Mouse (Mus musculus): ENCODE data around the gene Abcf1. TPM values are rescaled to one million over a fixed set of nuclear protein-coding genes. Genes with fewer than 3 reads are reported as not detected.
"Not testable (repeated sequence)": the region's sequence is repeated elsewhere in the genome, so short reads cannot be mapped to it uniquely, and the experiment has no call there.

The Abcf1 gene
- polyA plus RNA-seq, 1 experiment from 2014 or later: 65.5 TPM

GRCm38 (mm10) chr17:35950946-35951345, 18.6 kb downstream of the Abcf1 start:
- not testable (repeated sequence) for H3K27me3 ChIP-seq (ENCODE audit: control insufficient read depth, insufficient read depth, low read length); H3K4me3 ChIP-seq (replicated peaks; ENCODE audit: low read length); ATAC-seq (ENCODE audit: low FRiP score); H3K27ac ChIP-seq; H3K9ac ChIP-seq; H3K4me1 ChIP-seq (replicated peaks; ENCODE audit: control insufficient read depth, insufficient read depth, low read length); H3K9me3 ChIP-seq (ENCODE audit: control insufficient read depth, low read length); DNase-seq (ENCODE audit: low spot score); H3K4me2 ChIP-seq (replicated peaks)
- H3K36me3 ChIP-seq (replicated peaks; ENCODE audit: control insufficient read depth, insufficient read depth): peaks cover 14% of the 10 kb centered on the region; the same call in 1 of the 2 replicates

GRCm38 (mm10) chr17:35939941-35940340, 29.6 kb downstream of the Abcf1 start:
- DNase-seq (ENCODE audit: low spot score): no peak
- H3K27ac ChIP-seq: no peak overlapping the region
- no peak overlapping the region for H3K4me3 ChIP-seq (replicated peaks; ENCODE audit: low read length)
- no peak overlapping the region for H3K4me2 ChIP-seq (replicated peaks)
- no peaks in the 10 kb centered on the region for H3K36me3 ChIP-seq (replicated peaks; ENCODE audit: control insufficient read depth, insufficient read depth)
- 68% methylated on average over 1 of the region's 1 CpGs for WGBS
- no peaks in the 10 kb centered on the region for H3K27me3 ChIP-seq (ENCODE audit: control insufficient read depth, insufficient read depth, low read length)
- ATAC-seq (ENCODE audit: low FRiP score): no peak
- H3K9ac ChIP-seq: no peak overlapping the region
- H3K4me1 ChIP-seq (replicated peaks; ENCODE audit: control insufficient read depth, insufficient read depth, low read length): no peaks in the 10 kb centered on the region
- no peaks in the 10 kb centered on the region for H3K9me3 ChIP-seq (ENCODE audit: control insufficient read depth, low read length)

- H3K4me2 ChIP-seq (replicated peaks): no peak overlapping the region
- no peak for DNase-seq (ENCODE audit: low spot score)
- H3K4me3 ChIP-seq (replicated peaks; ENCODE audit: low read length): no peak overlapping the region
- no peaks in the 10 kb centered on the region for H3K9me3 ChIP-seq (ENCODE audit: control insufficient read depth, low read length)
- 60% methylated on average over 2 of the region's 2 CpGs for WGBS
- H3K27ac ChIP-seq: no peak overlapping the region
- no peaks in the 10 kb centered on the region for H3K27me3 ChIP-seq (ENCODE audit: control insufficient read depth, insufficient read depth, low read length)
- no peaks in the 10 kb centered on the region for H3K36me3 ChIP-seq (replicated peaks; ENCODE audit: control insufficient read depth, insufficient read depth)
- H3K9ac ChIP-seq: no peak overlapping the region
- H3K4me1 ChIP-seq (replicated peaks; ENCODE audit: control insufficient read depth, insufficient read depth, low read length): no peaks in the 10 kb centered on the region
- no peak for ATAC-seq (ENCODE audit: low FRiP score)
Observed at GRCm38 (mm10) chr17:35939108-35939507, 30.5 kb downstream of the Abcf1 start.

- peak; percentile 59; the same call in 1 of the 2 replicates for ATAC-seq (ENCODE audit: low FRiP score)
- 44% methylated on average over 2 of the region's 2 CpGs for WGBS
Observed at GRCm38 (mm10) chr17:35937700-35938348, 31.7 kb downstream of the Abcf1 start.

GRCm38 (mm10) chr17:35935763-35936162, 33.8 kb downstream of the Abcf1 start:
- DNase-seq (ENCODE audit: low spot score); H3K9ac ChIP-seq; H3K4me2 ChIP-seq (replicated peaks); H3K36me3 ChIP-seq (replicated peaks; ENCODE audit: control insufficient read depth, insufficient read depth); H3K9me3 ChIP-seq (ENCODE audit: control insufficient read depth, low read length); H3K4me3 ChIP-seq (replicated peaks; ENCODE audit: low read length); ATAC-seq (ENCODE audit: low FRiP score); H3K27ac ChIP-seq; H3K4me1 ChIP-seq (replicated peaks; ENCODE audit: control insufficient read depth, insufficient read depth, low read length); H3K27me3 ChIP-seq (ENCODE audit: control insufficient read depth, insufficient read depth, low read length): not testable (repeated sequence)
- 88% methylated on average over 14 of the region's 14 CpGs for WGBS

More at GRCm38 (mm10) chr17:35937700-35938348, 31.7 kb downstream of the Abcf1 start:
- Histone ChIP-seq H3K27me3 (ENCODE audit: control insufficient read depth, insufficient read depth, low read length) (no peaks in the 10 kb centered on the region), H3K4me1 (replicated peaks; ENCODE audit: control insufficient read depth, insufficient read depth, low read length) (no peaks in the 10 kb centered on the region), H3K36me3 (replicated peaks; ENCODE audit: control insufficient read depth, insufficient read depth) (no peaks in the 10 kb centered on the region), H3K9me3 (ENCODE audit: control insufficient read depth, low read length) (no peaks in the 10 kb centered on the region), H3K9ac (no peak overlapping the region), H3K4me3 (replicated peaks; ENCODE audit: low read length) (no peak overlapping the region), H3K4me2 (replicated peaks) (no peak overlapping the region), H3K27ac (no peak overlapping the region)
- peak; percentile 69 for DNase-seq (ENCODE audit: low spot score)

- no peak overlapping the region for H3K9ac ChIP-seq
- H3K9me3 ChIP-seq (ENCODE audit: control insufficient read depth, low read length): no peaks in the 10 kb centered on the region
- no peak overlapping the region for H3K4me3 ChIP-seq (replicated peaks; ENCODE audit: low read length)
- H3K27me3 ChIP-seq (ENCODE audit: control insufficient read depth, insufficient read depth, low read length): no peaks in the 10 kb centered on the region
- H3K4me2 ChIP-seq (replicated peaks): no peak overlapping the region
- ATAC-seq (ENCODE audit: low FRiP score) (no peak), DNase-seq (ENCODE audit: low spot score) (peak; percentile 15)
- WGBS: 91% methylated on average over 4 of the region's 4 CpGs
- no peaks in the 10 kb centered on the region for H3K4me1 ChIP-seq (replicated peaks; ENCODE audit: control insufficient read depth, insufficient read depth, low read length)
- peaks cover 40% of the 10 kb centered on the region for H3K36me3 ChIP-seq (replicated peaks; ENCODE audit: control insufficient read depth, insufficient read depth)
- no peak overlapping the region for H3K27ac ChIP-seq
Observed at GRCm38 (mm10) chr17:35932608-35933007, 37.0 kb downstream of the Abcf1 start.

- ATAC-seq (ENCODE audit: low FRiP score): no peak
- no peaks in the 10 kb centered on the region for H3K4me1 ChIP-seq (replicated peaks; ENCODE audit: control insufficient read depth, insufficient read depth, low read length)
- WGBS: 97% methylated on average over 12 of the region's 12 CpGs
- no peak overlapping the region for H3K4me2 ChIP-seq (replicated peaks)
- peaks cover 58% of the 10 kb centered on the region for H3K36me3 ChIP-seq (replicated peaks; ENCODE audit: control insufficient read depth, insufficient read depth)
- no peak overlapping the region for H3K27ac ChIP-seq
- H3K9me3 ChIP-seq (ENCODE audit: control insufficient read depth, low read length): no peaks in the 10 kb centered on the region
- no peak for DNase-seq (ENCODE audit: low spot score)
- H3K9ac ChIP-seq: no peak overlapping the region
- H3K4me3 ChIP-seq (replicated peaks; ENCODE audit: low read length): no peak overlapping the region
- no peaks in the 10 kb centered on the region for H3K27me3 ChIP-seq (ENCODE audit: control insufficient read depth, insufficient read depth, low read length)
Observed at GRCm38 (mm10) chr17:35930627-35931026, 38.9 kb downstream of the Abcf1 start.

GRCm38 (mm10) chr17:35929534-35929933, 40.0 kb downstream of the Abcf1 start:
- Histone ChIP-seq H3K27ac (no peak overlapping the region), H3K4me2 (replicated peaks) (no peak overlapping the region), H3K36me3 (replicated peaks; ENCODE audit: control insufficient read depth, insufficient read depth) (peaks cover 69% of the 10 kb centered on the region), H3K4me3 (replicated peaks; ENCODE audit: low read length) (no peak overlapping the region), H3K9ac (no peak overlapping the region), H3K9me3 (ENCODE audit: control insufficient read depth, low read length) (no peaks in the 10 kb centered on the region), H3K4me1 (replicated peaks; ENCODE audit: control insufficient read depth, insufficient read depth, low read length) (no peaks in the 10 kb centered on the region), H3K27me3 (ENCODE audit: control insufficient read depth, insufficient read depth, low read length) (no peaks in the 10 kb centered on the region)
- DNase-seq (ENCODE audit: low spot score) (no peak), ATAC-seq (ENCODE audit: low FRiP score) (no peak)
- 100% methylated on average over 2 of the region's 2 CpGs for WGBS

- Histone ChIP-seq H3K27ac (no peak overlapping the region), H3K4me3 (replicated peaks; ENCODE audit: low read length) (no peak overlapping the region), H3K27me3 (ENCODE audit: control insufficient read depth, insufficient read depth, low read length) (no peaks in the 10 kb centered on the region), H3K4me1 (replicated peaks; ENCODE audit: control insufficient read depth, insufficient read depth, low read length) (0 out of 2 replicates have a peak, but pooled peaks cover 2% of the 10 kb centered on the region), H3K36me3 (replicated peaks; ENCODE audit: control insufficient read depth, insufficient read depth) (peaks cover 84% of the 10 kb centered on the region), H3K9me3 (ENCODE audit: control insufficient read depth, low read length) (no peaks in the 10 kb centered on the region), H3K9ac (no peak overlapping the region), H3K4me2 (replicated peaks) (no peak overlapping the region)
- no peak for DNase-seq (ENCODE audit: low spot score)
- WGBS: 76% methylated on average over 1 of the region's 1 CpGs
- ATAC-seq (ENCODE audit: low FRiP score): no peak
Observed at GRCm38 (mm10) chr17:35927471-35927870, 42.1 kb downstream of the Abcf1 start.

- peaks cover 33% of the 10 kb centered on the region for H3K4me1 ChIP-seq (replicated peaks; ENCODE audit: control insufficient read depth, insufficient read depth, low read length)
- no peaks in the 10 kb centered on the region for H3K27me3 ChIP-seq (ENCODE audit: control insufficient read depth, insufficient read depth, low read length)
- H3K9me3 ChIP-seq (ENCODE audit: control insufficient read depth, low read length): no peaks in the 10 kb centered on the region
- no peak for ATAC-seq (ENCODE audit: low FRiP score)
- DNase-seq (ENCODE audit: low spot score): peak; percentile 17
- H3K9ac ChIP-seq: no peak overlapping the region
- no peak overlapping the region for H3K4me3 ChIP-seq (replicated peaks; ENCODE audit: low read length)
- H3K27ac ChIP-seq: no peak overlapping the region
- H3K36me3 ChIP-seq (replicated peaks; ENCODE audit: control insufficient read depth, insufficient read depth): peaks cover 52% of the 10 kb centered on the region
- 97% methylated on average over 4 of the region's 4 CpGs for WGBS
- H3K4me2 ChIP-seq (replicated peaks): no peak overlapping the region
Observed at GRCm38 (mm10) chr17:35923281-35923680, 46.3 kb downstream of the Abcf1 start.
